Mouse (Mus musculus) MEL (cell line): Measurements from ENCODE around the gene Hdac6.
"Not testable (repeated sequence)": the region's sequence is repeated elsewhere in the genome, so short reads cannot be mapped to it uniquely, and the experiment has no call there.

Experiments
- CHD2 ChIP-seq: IDR thresholded peaks from 2 replicates; pipeline ENCODE4 v1.6.1; 2011; ENCODE audit warnings: low read length, improper control_type of control experiment
- CTCF ChIP-seq, 3 experiments: IDR thresholded peaks in 2 of 3; conservative IDR thresholded peaks in 1 of 3; 2 replicates each; pipeline ENCODE4 v1.5.1; 2011 to 2012; ENCODE audit warnings: low read length in 3 of 3, low read depth in 2 of 3, mild to moderate bottlenecking in 2 of 3, improper control_type of control experiment in 1 of 3, inconsistent platforms in 1 of 3, mixed read lengths in 1 of 3, moderate library complexity in 1 of 3; ENCODE audit not compliant: control insufficient read depth in 1 of 3, insufficient read depth in 1 of 3, poor library complexity in 1 of 3, severe bottlenecking in 1 of 3
- GATA1 ChIP-seq: IDR thresholded peaks from 2 replicates; pipeline ENCODE4 v1.6.1; 2011; ENCODE audit warnings: low read depth, low read length, improper control_type of control experiment
- MAFK ChIP-seq: IDR thresholded peaks from 2 replicates; pipeline ENCODE4 v1.6.1; 2011; ENCODE audit warnings: low read depth, mild to moderate bottlenecking, low read length, improper control_type of control experiment, borderline replicate concordance
- MAX ChIP-seq: IDR thresholded peaks from 2 replicates; pipeline ENCODE4 v1.6.1; 2011; ENCODE audit warnings: low read length, improper control_type of control experiment
- NELFE ChIP-seq: IDR thresholded peaks from 2 replicates; pipeline ENCODE4 v1.6.1; 2011; ENCODE audit warnings: low read depth, low read length, improper control_type of control experiment
- POLR2A ChIP-seq, 2 experiments: IDR thresholded peaks; 2 replicates each; pipeline ENCODE4 v1.6.1; 2011 to 2012; ENCODE audit warnings: low read length in 2 of 2, mild to moderate bottlenecking in 2 of 2, control low read depth in 1 of 2, improper control_type of control experiment in 1 of 2, low read depth in 1 of 2, moderate library complexity in 1 of 2; ENCODE audit not compliant: control insufficient read depth in 1 of 2, insufficient read depth in 1 of 2, poor library complexity in 1 of 2
- TCF12 ChIP-seq: IDR thresholded peaks from 2 replicates; pipeline ENCODE4 v1.6.1; 2014; ENCODE audit warnings: low read depth, mild to moderate bottlenecking, inconsistent platforms, low read length, improper control_type of control experiment, moderate library complexity
- USF1 ChIP-seq: IDR thresholded peaks from 2 replicates; pipeline ENCODE4 v1.6.1; 2014; ENCODE audit warnings: low read depth, mild to moderate bottlenecking, inconsistent platforms, low read length, improper control_type of control experiment, moderate library complexity
- ZC3H11A ChIP-seq: IDR thresholded peaks from 2 replicates; pipeline ENCODE4 v1.6.1; 2012; ENCODE audit warnings: low read depth, mild to moderate bottlenecking, inconsistent platforms, low read length, improper control_type of control experiment

GRCm38 (mm10) chrX:7917960-7918359 is 29.7 kb downstream of the Hdac6 start:
- TF ChIP-seq TCF12; CHD2; GATA1; MAFK; POLR2A (IDR thresholded peaks at IDR 0.05; ENCODE audit: control insufficient read depth in 1 of 2, insufficient read depth in 1 of 2, low read depth in 1 of 2, low read length in 2 of 2, poor library complexity in 1 of 2); USF1; NELFE: not testable (repeated sequence)
- peak; percentile 48 to 78 (median 60) for TF ChIP-seq CTCF (IDR thresholded peaks at IDR 0.05 in 2 of 3, conservative IDR thresholded peaks at IDR 0.05 in 1 of 3; ENCODE audit: control insufficient read depth in 1 of 3, insufficient read depth in 1 of 3, low read depth in 2 of 3, low read length in 3 of 3, poor library complexity in 1 of 3, severe bottlenecking in 1 of 3)
- peak; percentile 80 for TF ChIP-seq ZC3H11A
- 0 out of 2 replicates have a peak, but pooled peaks have one; percentile 36 for TF ChIP-seq MAX
